Mouse (Mus musculus) erythroblast, embryonic 14.5 days (primary cell): ENCODE measurements around the gene Srgap1.

Experiments used
- GATA1 ChIP-seq: IDR thresholded peaks from 2 replicates; pipeline ENCODE4 v1.6.1; 2012; ENCODE audit warnings: low read length, inconsistent platforms, mixed read lengths
- TAL1 ChIP-seq: IDR thresholded peaks from 3 replicates; pipeline ENCODE4 v1.6.1; 2012; ENCODE audit warnings: low read length, inconsistent platforms, mixed read lengths

DNA sequence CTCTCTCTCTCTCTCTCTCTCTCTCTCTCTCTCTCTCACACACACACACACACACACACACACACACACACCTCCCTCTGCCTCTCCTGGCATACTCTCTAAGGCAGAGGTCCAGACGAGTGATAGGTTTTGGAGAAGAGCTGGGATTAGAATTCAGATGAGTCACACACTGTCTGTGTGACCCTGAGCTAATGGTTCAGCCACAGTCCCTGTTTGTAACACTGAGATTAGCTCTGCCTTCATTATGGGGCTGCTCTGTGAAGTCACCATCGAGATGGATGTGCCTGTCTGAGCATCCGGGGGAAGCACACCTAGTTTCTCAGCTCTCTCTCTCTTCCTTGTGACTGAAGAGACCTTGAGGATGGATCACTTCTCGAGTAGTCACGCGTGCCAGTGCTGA is 157.1 kb downstream of the Srgap1 start:
- TF ChIP-seq GATA1 (no peak), TAL1 (no peak)
